Mouse (Mus musculus) urinary bladder, adult 2 months (tissue): ENCODE data around the gene Nfatc3. TPM values are rescaled to one million over a fixed set of nuclear protein-coding genes. Genes with fewer than 3 reads are reported as not detected.

Experiments
- DNase-seq: peaks from one replicate; pipeline ENCODE4 v3.0.0; 2022; ENCODE audit warnings: low spot score
- polyA plus RNA-seq: library from polyadenylated mRNA; depleted of rRNA; stranded (reverse); fragments of >200 nt; gene quantifications from 2 replicates; pipeline ENCODE4 v1.2.3, GENCODE M21; 2012

Gene Nfatc3
- polyA plus RNA-seq, 1 experiment = 15.4 TPM

GRCm38 (mm10) chr8:106126055-106126454 lies 67.4 kb downstream of the Nfatc3 start:
- no peak for DNase-seq

DNA sequence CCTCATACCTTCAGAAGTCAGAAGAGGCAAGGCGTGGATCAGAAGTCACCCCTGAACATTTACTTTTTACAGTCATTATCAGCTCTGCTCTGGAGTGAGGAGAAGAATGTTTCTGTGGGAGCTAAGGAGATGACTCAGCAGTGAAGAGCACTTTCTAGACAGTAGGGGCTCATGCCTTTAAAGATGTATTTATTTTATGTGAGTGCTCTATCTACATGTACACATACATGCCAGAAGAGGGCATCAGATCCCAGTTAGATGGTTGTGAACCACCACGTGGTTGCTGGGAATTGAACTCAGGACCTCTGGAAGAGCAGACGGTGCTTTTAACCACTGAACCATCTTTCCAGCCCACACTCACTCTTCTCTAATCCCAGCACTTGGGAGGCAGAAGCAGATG lies 68.4 kb downstream of the Nfatc3 start:
- DNase-seq = no peak

DNA sequence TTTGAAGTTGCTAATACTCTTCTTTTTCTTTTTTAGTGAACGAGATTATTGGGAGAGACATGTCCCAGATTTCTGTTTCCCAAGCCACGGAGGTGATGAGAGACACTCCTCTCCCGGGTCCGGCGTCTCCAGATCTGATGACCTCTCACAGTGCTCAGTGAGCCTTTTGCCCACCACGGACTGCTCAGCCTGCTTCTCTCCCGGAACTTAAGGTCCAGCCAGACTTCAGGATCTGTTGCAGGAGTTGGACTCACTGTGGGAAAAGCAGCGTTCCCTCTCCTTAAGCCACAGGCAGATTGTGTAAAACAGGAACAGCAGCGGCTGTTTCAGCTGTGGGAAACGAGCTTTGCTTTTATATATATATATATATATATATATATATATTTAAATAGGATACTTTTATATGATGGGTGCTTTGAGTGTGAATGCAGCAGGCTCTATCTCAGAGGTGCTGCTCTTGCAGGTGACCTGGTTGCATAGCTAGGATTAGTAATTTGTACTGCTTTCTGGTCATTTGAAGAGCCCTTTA lies 69.3 kb downstream of the Nfatc3 start:
- DNase-seq = no peak

DNA sequence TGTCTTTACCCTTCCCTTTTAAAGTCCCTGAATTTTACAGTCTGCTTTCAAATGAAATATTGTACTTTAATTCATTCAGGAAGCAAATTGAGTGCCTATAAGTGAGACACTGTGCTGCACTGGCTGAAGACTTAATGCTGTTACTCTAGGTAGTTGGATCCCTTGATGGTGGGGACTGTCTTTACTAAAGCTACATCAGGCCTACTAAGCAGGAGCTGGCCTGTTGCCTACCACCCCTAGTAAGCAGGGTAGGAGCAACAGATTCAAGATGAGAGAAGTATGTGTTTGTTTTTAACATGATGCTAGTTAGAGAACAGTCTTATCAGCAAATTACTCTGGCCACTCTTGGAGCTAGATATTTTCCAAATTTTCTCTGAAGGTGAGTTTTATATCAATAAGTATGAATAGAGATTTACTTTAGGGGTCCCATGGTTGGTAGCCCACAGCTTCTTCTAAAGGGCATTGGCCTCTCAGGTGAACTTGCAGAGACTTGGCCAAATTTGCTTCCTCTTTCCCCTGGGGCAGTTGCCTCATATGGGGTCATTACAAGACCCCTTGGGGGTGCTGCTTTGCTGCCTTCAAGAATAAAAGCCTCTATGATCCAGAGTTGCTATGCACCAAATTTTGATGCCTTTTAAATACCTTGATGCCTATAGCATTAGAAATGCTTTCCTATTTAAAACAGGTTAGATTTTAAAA lies 70.7 kb downstream of the Nfatc3 start:
- no peak for DNase-seq

GRCm38 (mm10) chr8:106129997-106130396 lies 71.4 kb downstream of the Nfatc3 start:
- DNase-seq = no peak

DNA sequence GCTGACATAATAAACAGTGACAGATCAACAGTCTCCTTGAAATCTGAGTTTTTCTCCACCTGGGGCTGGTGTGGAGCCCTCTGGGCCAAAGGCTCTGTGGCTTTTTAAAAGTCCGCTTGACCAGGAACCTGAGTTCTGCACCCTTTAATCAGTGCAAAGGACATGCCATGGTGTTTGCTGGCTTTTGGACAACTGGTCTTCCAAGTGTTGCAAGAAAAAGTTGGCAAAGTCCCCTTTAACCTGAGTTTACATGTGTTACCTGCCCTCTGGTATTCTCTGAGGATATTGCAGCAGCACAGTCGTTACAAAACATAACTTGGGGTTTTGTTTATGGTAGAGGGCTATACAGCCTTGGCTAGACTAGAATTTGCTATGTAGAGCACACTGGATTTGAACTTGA lies 71.9 kb downstream of the Nfatc3 start:
- DNase-seq = no peak

- DNase-seq = no peak
These were observed 72.4 kb downstream of the Nfatc3 start for GRCm38 (mm10) chr8:106131021-106131420.

DNA sequence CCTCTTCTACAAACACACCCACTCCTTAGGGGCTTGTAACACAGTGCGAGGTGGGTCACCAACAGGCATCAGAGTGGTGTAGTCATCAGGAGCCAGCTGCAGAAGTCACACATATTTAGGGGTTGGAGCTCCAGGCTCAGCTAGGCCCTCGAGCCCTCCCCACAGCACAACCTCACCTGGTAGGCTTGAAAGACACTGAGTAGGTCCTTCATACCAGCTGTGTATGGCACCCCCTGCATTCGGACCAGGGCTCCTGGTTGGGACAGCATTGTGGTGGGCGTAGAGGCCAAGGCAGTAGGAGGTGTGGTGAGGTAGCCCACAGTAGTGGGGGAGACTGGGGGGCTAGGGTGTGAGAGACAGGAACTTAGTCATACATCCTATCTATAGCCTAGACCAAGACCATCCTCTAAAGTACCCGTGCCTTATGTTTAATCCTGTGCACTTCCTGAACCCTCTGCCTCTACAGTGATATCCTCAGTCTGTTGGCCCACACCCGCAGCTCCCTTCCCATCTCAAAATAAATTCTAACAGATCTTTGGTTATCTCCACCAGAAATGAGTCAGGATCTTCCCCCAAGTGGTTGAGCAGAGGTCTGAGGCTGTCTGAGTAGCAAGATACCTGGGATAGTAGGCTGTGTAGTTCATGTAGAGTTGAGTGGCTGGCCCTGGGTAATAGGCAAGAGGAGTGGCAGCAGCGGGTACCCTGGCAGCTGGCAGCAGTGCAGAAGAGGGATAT lies 73.0 kb downstream of the Nfatc3 start:
- DNase-seq = no peak

DNA sequence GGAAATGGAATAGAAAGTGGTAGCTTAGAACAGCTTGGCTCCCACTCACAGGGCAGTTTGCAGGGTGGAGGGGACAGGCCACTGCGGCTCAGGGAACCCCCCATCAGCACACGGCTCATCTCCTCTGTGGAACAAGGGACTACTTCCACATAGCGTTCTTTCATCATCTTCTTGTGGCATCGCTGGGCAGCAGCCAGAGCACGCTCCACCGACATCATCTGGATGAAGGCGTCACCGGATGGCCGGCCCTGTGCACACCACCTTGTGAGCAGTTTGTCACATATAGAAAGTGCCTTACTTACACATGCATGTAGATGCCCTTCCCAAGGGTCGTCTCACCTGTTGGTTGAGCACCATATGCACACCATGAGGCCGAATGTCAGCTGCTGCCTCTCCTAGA lies 73.7 kb downstream of the Nfatc3 start:
- DNase-seq = no peak

- no peak for DNase-seq
These were observed 74.9 kb downstream of the Nfatc3 start for GRCm38 (mm10) chr8:106133526-106133925.

GRCm38 (mm10) chr8:106133946-106134345 lies 75.3 kb downstream of the Nfatc3 start:
- DNase-seq = no peak

DNA sequence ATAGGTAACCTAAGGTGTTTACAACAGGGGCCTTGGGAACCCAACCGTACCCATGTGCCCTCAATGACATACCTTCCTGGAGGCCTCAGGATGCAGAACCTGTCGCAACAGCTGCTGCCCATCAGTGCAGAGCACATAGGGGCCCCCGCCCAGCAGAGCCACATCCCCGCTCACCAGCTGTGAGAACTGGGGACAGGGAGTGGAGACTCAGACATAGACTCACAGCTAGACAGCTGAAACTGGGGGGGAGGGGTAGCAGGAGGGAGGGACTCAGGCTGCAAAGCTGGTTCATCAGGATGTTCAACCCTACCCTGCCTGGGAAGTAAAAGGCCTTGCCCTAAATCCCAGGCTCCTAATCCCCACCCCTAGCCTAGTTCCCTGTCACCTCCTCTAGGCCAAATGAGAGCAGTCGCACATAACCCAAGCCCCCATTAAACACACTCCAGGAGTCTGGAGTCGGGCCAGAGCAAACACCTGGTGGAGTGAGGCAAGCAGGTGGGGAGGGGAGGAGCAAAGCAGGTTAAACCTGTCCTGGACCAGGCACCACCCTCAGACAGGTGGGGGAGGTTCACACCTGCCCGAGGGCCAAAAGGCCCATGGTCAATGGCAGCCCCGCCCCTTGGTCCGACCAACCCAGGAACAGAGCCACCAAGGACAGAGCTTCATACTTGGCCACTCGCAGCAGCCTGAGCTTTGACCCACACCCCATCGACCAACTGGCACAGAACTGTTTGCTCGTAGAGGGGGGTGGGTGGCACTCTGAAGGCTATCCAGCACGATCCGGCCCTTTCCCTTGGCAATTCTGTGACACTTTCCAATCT lies 76.3 kb downstream of the Nfatc3 start:
- DNase-seq = peak; percentile 73

GRCm38 (mm10) chr8:106135672-106136071 lies 77.0 kb downstream of the Nfatc3 start:
- DNase-seq = peak; percentile 40

DNA sequence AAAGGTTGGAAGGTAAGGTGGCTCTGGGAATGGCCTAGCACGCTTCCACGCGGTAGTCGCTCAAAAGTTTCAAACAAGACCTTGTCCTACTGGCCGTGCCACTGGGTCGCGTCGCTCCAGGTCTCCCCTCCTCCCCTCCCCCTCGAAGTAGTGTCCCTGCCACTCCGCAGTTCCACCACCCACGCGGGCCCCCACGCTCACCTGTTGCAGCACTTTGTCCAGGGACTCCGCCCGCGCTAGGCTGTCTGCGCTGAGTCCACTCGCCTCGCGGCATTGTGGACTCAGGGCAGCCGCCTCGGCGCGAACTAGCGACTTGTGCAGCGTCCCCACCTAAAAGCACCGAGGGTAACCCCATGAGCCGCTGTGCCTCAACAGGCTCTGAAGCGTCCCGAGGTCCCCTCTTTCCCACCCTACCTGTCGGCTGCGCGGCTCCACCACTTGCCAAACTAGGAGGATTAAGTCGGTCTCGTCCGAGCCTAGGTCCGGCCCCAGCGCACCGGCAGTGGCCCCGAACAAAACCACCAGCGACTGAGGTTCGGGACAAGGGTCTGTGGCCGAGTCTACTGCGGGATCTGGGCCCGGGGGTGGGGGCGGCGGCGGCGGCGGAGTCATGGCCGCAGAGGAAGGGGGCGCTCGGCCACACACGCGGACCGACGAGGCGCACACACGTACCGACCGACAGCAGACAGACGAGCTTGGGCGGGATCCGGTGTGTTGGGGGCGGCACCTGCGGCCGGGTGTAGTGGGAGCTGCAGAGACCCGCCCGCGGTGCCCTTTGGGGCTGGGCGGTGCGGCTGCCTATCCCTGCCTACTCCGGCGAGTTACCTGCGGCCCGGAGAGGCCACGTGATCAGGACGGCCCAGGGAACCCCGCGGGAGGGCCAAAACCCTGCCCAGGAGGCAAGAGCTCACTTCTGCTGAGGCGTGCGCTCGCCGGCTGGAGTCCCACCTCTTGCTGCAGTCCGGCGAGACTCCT lies 77.8 kb downstream of the Nfatc3 start, which contains the start of gene Esrp2:
Esrp2 (minus strand) TSS at position 819 of the 975 bp plus-strand sequence.
- DNase-seq = peak; percentile 79

GRCm38 (mm10) chr8:106137218-106137905 lies 78.7 kb downstream of the Nfatc3 start:
- DNase-seq = peak; percentile 45

DNA sequence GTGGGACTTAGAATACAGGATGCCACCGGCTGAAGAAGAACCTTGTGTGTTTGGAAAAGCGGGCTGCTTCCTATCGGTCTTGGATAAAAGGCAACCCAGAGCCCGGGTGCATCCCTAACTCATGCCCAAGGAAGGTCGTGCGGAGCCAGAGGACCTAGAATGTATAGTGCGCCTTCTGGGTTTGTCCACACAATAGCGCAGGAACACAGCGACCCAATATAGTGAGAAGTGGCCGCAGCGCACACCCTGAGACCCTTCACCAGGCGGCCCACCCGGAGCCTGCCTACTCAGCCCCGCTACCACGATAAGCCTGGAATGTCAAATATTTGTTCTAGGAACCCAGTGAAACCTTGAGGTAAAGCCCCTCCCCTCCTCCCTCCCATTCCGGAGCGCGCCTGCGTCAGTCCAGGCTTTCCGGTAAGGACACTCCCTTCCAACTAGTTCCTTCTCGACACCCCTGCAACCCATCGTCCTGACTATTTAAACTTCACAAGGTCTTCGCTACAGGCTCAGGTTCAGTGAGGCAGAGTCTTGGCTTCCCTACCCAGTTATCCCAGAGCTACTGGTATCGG lies 79.4 kb downstream of the Nfatc3 start:
- DNase-seq = peak; percentile 58

- no peak for DNase-seq
These were observed 80.0 kb downstream of the Nfatc3 start for GRCm38 (mm10) chr8:106138616-106139015.

GRCm38 (mm10) chr8:106140191-106140590 lies 81.6 kb downstream of the Nfatc3 start:
- DNase-seq = no peak

- peak; percentile 71 for DNase-seq
These were observed 82.1 kb downstream of the Nfatc3 start for GRCm38 (mm10) chr8:106140769-106141168.

DNA sequence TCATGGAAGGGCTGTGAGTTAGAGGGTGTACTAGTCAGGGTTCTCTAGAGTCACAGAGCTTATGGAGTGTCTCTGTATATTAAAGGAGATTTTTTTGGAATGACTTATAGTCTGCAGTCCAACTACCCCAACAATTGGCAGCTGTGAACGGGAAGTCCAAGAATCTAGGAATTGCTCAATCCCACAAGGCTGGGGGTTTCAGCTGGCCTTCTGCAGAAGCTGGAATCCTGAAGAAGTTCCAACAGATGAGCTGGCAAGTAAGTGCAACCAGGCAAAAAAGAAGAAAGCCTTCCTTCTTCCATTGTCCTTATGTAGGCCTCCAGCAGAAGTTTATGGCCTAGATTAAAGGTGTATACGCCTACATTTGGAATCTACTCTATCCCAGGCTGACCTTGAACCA lies 86.7 kb downstream of the Nfatc3 start:
- DNase-seq = no peak
